Mouse (Mus musculus): ENCODE measurements around the gene C2cd2l. TPM values are rescaled to one million over a fixed set of nuclear protein-coding genes. Genes with fewer than 3 reads are reported as not detected.
"Not testable (repeated sequence)": the region's sequence is repeated elsewhere in the genome, so short reads cannot be mapped to it uniquely, and the experiment has no call there.

Gene C2cd2l
- total RNA-seq, 2 experiments from 2014 or later = 151 to 158 TPM

- no peak for DNase-seq (ENCODE audit: extremely low spot score in 1 of 2, low spot score in 2 of 2)
- intact Hi-C loops (cut with DNase I) = loop anchor here (10.0 kb wide), 1 partner anchor 213 kb away; no protein-coding TSS in a partner anchor
Observed at GRCm38 (mm10) chr9:44337436-44338169, 17.5 kb upstream of the C2cd2l start.

GRCm38 (mm10) chr9:44336964-44337363 is 16.9 kb upstream of the C2cd2l start:
- no peak for DNase-seq (ENCODE audit: extremely low spot score in 1 of 2, low spot score in 2 of 2)
- intact Hi-C loops (cut with DNase I) = loop anchor here (10.0 kb wide), 1 partner anchor 212 kb away; no protein-coding TSS in a partner anchor

DNA sequence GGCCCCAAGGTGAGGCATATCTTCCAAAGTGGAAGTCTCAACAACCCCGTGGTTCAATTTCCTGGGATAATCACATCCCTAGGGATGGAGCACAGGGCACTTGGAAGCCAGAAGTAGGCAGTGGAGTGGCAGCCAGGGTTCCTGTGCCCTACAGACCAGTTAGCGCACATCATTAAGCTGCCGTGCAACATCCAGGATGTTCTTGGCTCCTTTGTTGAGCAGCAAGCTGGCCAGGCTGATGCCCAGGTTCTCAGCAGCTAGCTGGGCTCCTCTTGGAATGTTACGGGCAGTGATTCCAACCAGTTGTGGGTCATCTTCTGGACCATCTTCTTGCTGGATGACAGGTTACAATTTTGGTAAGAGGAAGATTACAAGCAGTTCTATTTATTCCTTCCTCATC is 16.4 kb upstream of the C2cd2l start:
- intact Hi-C loops (cut with DNase I) = loop anchor here (10.0 kb wide), 1 partner anchor 212 kb away; no protein-coding TSS in a partner anchor
- not testable (repeated sequence) for DNase-seq (ENCODE audit: extremely low spot score in 1 of 2, low spot score in 2 of 2)

DNA sequence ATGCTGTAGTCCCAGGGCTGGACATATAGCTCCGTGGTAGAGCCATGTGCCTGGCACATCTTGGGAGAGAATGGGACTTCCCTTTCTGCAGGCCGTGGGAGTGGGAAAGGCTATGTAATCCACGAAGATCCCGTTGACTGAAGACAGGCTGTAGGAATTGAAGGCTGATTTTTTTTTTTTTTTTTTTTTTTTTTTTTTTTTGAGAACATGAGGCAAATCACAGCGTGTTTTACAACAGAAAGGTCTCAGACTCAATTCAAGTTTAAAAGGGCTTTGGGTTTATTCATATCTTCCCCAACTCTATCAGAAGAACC is 16.0 kb upstream of the C2cd2l start:
- DNase-seq (ENCODE audit: extremely low spot score in 1 of 2, low spot score in 2 of 2) = no peak
- intact Hi-C loops (cut with DNase I) = loop anchor here (10.0 kb wide), 1 partner anchor 211 kb away; no protein-coding TSS in a partner anchor

DNA sequence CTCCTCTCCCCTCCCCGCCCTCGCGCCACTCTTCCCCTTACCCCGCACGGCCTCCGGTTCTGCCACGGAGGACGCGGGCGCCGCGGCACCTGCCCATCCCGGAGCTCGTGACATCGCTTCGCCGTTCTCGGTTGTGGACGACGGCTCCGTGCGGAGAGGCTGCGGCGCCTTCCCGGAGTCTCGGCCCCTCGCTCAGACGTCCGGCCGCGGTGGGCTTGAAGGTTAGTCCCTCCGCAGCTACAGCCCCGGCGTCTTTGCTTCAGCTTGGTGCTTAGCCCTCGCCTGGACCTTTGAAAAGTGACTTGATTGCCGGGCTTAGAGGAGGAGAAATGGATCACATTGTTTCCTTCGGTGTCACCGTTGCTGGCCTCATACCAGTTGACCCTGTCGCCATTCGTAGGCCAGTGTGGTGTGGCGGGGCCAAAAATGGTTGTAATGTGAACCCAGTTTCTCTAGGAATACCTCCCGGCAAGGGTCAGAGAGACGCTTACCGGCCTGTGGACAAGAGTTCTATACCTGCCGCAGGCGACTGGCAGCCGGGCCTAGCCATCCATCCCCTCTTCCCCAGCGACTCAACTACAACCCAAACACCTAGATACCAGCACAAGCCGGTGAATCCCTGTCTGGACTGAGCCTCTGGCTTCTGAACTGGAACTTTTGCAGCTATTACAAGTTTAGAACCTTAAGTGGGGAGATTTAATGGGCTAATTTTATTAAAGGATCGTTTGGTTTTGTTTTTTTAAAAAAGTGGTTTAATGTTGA is 15.4 kb upstream of the C2cd2l start:
- intact Hi-C loops (cut with DNase I) = loop anchor here (10.0 kb wide), 1 partner anchor 211 kb away; no protein-coding TSS in a partner anchor
- peak in 1 of 2 experiments; percentile 34 for DNase-seq (ENCODE audit: extremely low spot score in 1 of 2, low spot score in 2 of 2)

- peak; percentile 98 to 100 for DNase-seq (ENCODE audit: extremely low spot score in 1 of 2, low spot score in 2 of 2)
- intact Hi-C loops (cut with DNase I) = loop anchor here (10.0 kb wide), 1 partner anchor 210 kb away; no protein-coding TSS in a partner anchor
Observed at GRCm38 (mm10) chr9:44334396-44335330, 14.6 kb upstream of the C2cd2l start, which contains the start of gene H2afx. H2afx (plus strand) TSS chr9:44334694.

DNA sequence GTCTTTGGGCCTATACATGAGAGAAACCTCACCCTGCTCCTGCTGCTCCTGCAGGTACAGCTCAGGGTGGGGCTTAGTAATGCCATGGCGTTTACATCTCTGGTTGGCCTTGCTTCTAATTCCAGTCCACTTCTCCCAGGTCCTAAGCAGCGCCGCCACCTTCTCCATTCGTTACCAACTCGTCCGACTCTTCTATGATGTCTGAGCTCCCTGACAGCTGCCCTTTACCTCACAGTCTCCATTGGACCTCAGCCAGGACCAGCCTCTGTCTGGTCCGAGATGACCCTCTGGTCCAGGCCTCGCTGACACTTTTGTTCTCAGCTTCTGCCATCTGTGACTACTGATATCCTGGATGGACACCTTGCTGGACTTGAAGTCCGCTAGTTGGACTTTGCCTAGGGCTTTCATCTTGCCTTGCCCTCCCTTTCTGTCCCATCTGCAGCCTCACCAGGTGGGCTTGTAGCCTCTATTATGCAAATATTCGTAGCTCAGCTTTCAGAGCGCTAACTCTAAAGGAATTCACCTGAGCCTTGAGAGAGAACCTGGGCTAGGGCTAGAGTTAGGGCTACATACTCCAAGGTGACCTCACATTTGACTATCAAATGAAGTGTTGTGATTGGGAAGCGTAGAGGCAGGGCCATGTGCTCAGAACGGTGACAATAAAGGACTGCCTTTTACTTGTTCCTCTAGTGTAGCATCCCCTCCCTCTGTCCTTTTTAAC is 13.0 kb upstream of the C2cd2l start:
- peak in 1 of 2 experiments; percentile 43 for DNase-seq (ENCODE audit: extremely low spot score in 1 of 2, low spot score in 2 of 2)
- intact Hi-C loops (cut with DNase I) = loop anchor here (10.0 kb wide), 1 partner anchor 208 kb away; no protein-coding TSS in a partner anchor

DNA sequence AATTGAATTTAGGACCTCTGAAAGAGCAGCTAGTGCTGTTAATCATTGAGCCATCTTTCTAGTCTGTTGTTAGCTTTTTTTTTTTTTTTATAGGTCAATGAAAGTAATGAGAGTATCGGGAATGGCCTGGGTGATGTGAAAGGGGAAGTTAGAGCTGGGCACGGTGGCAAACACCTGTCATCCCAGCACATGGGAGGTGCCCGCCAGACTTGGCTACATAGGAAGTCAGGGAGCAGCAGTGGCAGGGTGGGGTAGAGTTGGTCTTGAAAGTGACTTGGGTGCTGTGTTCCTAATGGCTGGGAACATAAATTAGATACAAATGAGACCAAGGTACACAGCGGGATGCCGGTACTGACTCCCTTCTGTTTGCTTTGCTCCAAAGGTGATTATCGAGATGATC is 10.7 kb upstream of the C2cd2l start:
- no peak for DNase-seq (ENCODE audit: extremely low spot score in 1 of 2, low spot score in 2 of 2)
- intact Hi-C loops (cut with DNase I) = loop anchor here (10.0 kb wide), 1 partner anchor 206 kb away; no protein-coding TSS in a partner anchor

- DNase-seq (ENCODE audit: extremely low spot score in 1 of 2, low spot score in 2 of 2) = no peak
- intact Hi-C loops (cut with DNase I) = no loop called here
Observed at GRCm38 (mm10) chr9:44327926-44328325, 7.8 kb upstream of the C2cd2l start.

DNA sequence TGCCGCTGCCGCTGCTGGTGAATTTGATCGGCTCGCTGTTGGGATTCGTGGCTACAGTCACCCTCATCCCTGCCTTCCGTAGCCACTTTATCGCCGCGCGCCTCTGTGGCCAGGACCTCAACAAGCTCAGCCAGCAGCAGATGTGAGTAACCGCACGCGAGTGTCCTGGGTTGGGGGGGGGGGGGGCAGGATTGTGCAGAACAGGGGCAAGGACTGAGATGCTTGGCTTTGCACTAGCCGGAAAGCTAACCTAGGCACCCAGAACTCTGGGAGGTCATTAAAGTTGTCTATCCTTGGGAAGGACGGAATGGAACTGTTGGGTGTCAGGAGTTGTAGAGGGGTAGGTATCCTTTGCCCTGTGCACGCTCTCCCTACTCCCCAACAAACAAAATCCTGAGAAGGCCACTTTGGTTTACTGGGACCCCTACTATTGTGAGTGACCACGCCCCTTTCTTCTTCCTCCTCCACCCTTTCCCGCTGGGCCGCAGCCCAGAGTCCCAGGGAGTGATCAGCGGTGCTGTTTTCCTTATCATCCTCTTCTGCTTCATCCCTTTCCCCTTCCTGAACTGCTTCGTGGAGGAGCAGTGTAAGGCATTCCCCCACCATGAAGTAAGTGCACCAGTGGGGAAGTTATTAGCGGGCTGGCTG is 7.1 kb upstream of the C2cd2l start:
- intact Hi-C loops (cut with DNase I) = no loop called here
- no peak for DNase-seq (ENCODE audit: extremely low spot score in 1 of 2, low spot score in 2 of 2)

GRCm38 (mm10) chr9:44326371-44327063 is 6.4 kb upstream of the C2cd2l start:
- intact Hi-C loops (cut with DNase I) = no loop called here
- peak; percentile 86 to 89 for DNase-seq (ENCODE audit: extremely low spot score in 1 of 2, low spot score in 2 of 2)

GRCm38 (mm10) chr9:44325768-44326370 is 5.8 kb upstream of the C2cd2l start, which contains the start of gene Dpagt1:
Dpagt1 (plus strand) TSS chr9:44326019.
- intact Hi-C loops (cut with DNase I) = no loop called here
- DNase-seq (ENCODE audit: extremely low spot score in 1 of 2, low spot score in 2 of 2) = no peak

DNA sequence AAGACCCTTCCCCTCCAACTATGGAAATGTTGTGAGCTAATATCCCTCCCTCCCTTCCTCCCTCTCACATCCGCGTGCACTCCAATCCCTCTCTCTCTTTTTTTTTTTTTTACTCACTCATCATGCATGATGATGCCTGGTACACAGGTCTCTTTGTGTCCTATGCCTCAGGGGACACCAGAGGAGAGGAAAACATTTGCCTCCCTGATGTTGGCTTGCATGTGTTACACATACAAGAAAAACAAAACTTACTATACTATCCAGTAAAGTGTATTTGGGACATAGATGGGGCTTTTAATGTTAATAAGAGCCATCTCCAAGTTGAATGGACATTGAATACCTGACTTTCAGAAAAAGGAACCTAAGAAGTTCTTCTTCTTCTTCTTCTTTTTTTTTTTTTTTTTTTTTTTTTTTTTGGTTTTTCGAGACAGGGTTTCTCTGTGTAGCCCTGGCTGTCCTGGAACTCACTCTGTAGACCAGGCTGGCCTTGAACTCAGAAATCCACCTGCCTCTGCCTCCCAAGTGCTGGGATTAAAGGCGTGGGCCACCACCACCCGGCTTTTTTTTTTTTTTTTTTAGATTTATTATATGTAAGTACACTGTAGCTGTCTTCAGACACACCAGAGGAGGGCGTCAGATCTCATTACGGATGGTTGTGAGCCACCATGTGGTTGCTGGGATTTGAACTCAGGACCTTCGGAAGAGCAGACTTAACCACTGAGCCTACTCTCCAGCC is 5.1 kb upstream of the C2cd2l start:
- DNase-seq (ENCODE audit: extremely low spot score in 1 of 2, low spot score in 2 of 2); intact Hi-C loops (cut with DNase I): not testable (repeated sequence)

- intact Hi-C loops (cut with DNase I) = no loop called here
- no peak for DNase-seq (ENCODE audit: extremely low spot score in 1 of 2, low spot score in 2 of 2)
Observed at GRCm38 (mm10) chr9:44324147-44324546, 4.1 kb upstream of the C2cd2l start.

- intact Hi-C loops (cut with DNase I) = not testable (repeated sequence)
Observed at GRCm38 (mm10) chr9:44323656-44324055, 3.6 kb upstream of the C2cd2l start.

GRCm38 (mm10) chr9:44320799-44321133 is 681 bp upstream of the C2cd2l start:
- intact Hi-C loops (cut with DNase I) = no loop called here
- peak in 1 of 2 experiments; percentile 62 for DNase-seq (ENCODE audit: extremely low spot score in 1 of 2, low spot score in 2 of 2)

More at GRCm38 (mm10) chr9:44323656-44324055, 3.6 kb upstream of the C2cd2l start:
- DNase-seq (ENCODE audit: extremely low spot score in 1 of 2, low spot score in 2 of 2) = not testable (repeated sequence)

Measured in left cerebral cortex, postnatal 10 days (tissue).